Mouse (Mus musculus) thymus, adult 18-20 months (tissue): ENCODE data around the gene Grn.

ENCODE experiments used
- DNase-seq, 2 experiments: peaks; one replicate each; pipeline ENCODE4 v3.0.0; 2022; ENCODE audit warnings: mixed read lengths in 2 of 2

Grn gene

GRCm38 (mm10) chr11:102444321-102444720 lies 14.2 kb downstream of the Grn start:
- DNase-seq = no peak

GRCm38 (mm10) chr11:102444781-102445180 lies 14.7 kb downstream of the Grn start:
- no peak for DNase-seq

- no peak for DNase-seq
Measured at GRCm38 (mm10) chr11:102445264-102445890, 15.3 kb downstream of the Grn start.

- DNase-seq = no peak
Measured at GRCm38 (mm10) chr11:102445891-102446361, 15.8 kb downstream of the Grn start.

GRCm38 (mm10) chr11:102446581-102447461 lies 16.7 kb downstream of the Grn start:
- no peak for DNase-seq

GRCm38 (mm10) chr11:102447497-102447896 lies 17.4 kb downstream of the Grn start, which contains the start of gene Fam171a2:
Fam171a2 (minus strand) TSS chr11:102447682.
- DNase-seq = no peak

- DNase-seq = no peak
Measured at GRCm38 (mm10) chr11:102448327-102448726, 18.2 kb downstream of the Grn start.

- DNase-seq = no peak
Measured at GRCm38 (mm10) chr11:102449043-102450008, 19.2 kb downstream of the Grn start.

- DNase-seq = no peak
Measured at GRCm38 (mm10) chr11:102453131-102453530, 23.0 kb downstream of the Grn start.

GRCm38 (mm10) chr11:102455740-102456396 lies 25.8 kb downstream of the Grn start:
- no peak for DNase-seq

- no peak for DNase-seq
Measured at GRCm38 (mm10) chr11:102460541-102460940, 30.4 kb downstream of the Grn start.

GRCm38 (mm10) chr11:102461764-102462163 lies 31.6 kb downstream of the Grn start:
- no peak for DNase-seq

- no peak for DNase-seq
Measured at GRCm38 (mm10) chr11:102464901-102465300, 34.8 kb downstream of the Grn start.

- no peak for DNase-seq
Measured at GRCm38 (mm10) chr11:102465713-102466436, 35.8 kb downstream of the Grn start.

- DNase-seq = peak; percentile 89 to 90
Measured at GRCm38 (mm10) chr11:102467041-102467631, 37.0 kb downstream of the Grn start.

- DNase-seq = no peak
Measured at GRCm38 (mm10) chr11:102469648-102470357, 39.7 kb downstream of the Grn start, which contains the start of gene Itga2b. Itga2b (minus strand) TSS chr11:102470122.

GRCm38 (mm10) chr11:102475027-102475426 lies 44.9 kb downstream of the Grn start:
- no peak for DNase-seq

GRCm38 (mm10) chr11:102478671-102479070 lies 48.6 kb downstream of the Grn start:
- no peak for DNase-seq

GRCm38 (mm10) chr11:102479581-102479980 lies 49.5 kb downstream of the Grn start:
- DNase-seq = no peak

- no peak for DNase-seq
Measured at GRCm38 (mm10) chr11:102480111-102480510, 50.0 kb downstream of the Grn start.
